Mouse (Mus musculus) adrenal gland, postnatal 36 days (tissue): ENCODE measurements at regions not wholly inside any gene's neighbourhood (a gene's known extent, or its start where the extent isn't known, plus 50 kb on each side); places are given as distances from the start of the nearest gene placed in this dataset.

Experiments used
- DNase-seq, 2 experiments: peaks; one replicate each; pipeline ENCODE4 v3.0.0; 2021; ENCODE audit warnings: mixed read lengths in 1 of 2

GRCm38 (mm10) chr1:143879622-143880021 is 102.5 kb downstream of the Uchl5 start:
- no peak for DNase-seq

DNA sequence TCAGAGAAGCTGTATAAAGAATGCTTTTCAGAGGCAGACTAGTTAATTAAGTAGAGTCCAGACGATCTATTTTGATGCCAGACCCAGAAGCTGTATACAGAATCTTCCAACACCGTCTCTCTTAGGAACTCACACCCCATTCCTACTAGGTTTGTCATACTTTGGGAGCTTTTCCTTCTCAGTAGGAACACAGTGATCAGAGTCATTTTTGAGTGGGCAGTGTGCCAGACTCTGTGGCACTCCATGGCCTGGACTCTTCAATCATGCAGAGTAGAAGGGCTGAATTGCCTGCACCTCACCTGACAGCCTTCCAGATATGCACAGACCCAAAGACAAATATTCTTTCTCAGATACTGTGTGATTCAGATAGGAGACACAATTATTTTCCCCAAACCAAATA is 101.2 kb downstream of the Uchl5 start:
- DNase-seq, result peak; percentile 70 to 83

DNA sequence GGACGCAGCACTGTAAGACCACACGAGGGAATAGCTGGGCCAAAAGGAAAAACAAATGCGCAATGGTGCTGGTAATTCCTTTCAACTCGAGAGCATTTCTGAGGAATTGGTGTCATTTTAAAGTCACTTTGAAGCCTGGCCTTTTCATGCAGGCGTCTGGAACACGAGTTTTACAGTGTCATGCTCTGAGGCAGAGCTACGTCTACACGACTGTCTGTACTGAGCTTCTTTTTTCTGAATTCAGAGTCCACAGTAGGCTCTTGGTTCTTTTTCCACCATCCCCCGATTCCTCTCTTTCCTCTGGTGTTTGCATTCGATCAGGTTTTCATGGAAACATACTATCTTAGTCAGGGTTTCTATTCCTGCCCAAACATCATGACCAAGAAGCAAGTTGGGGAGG is 83.2 kb downstream of the Uchl5 start:
- no peak for DNase-seq

DNA sequence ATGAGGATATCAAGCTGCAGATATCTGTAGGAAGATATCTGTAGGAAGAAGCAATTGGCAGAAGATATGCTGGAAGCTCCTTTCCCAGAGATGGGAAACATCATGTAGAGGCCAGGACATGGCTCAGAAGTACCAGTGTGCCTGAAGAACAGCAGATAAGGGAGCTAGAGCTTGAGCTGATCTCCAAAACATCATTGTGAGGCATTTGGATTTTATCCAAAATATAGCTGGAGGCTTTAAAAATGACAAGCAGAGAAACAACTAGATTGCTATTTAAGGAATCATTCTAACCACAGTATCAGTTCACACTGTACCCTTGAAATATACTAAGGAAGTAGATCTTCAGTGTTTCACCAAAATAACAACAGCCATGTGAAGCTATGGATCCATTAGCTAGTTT is 81.5 kb downstream of the Uchl5 start:
- no peak for DNase-seq
